Mouse (Mus musculus): Measurements from ENCODE around the gene Hivep3. TPM values are rescaled to one million over a fixed set of nuclear protein-coding genes. Genes with fewer than 3 reads are reported as not detected.

Gene Hivep3
- polyA plus RNA-seq, 1 experiment: 29.4 TPM

DNA sequence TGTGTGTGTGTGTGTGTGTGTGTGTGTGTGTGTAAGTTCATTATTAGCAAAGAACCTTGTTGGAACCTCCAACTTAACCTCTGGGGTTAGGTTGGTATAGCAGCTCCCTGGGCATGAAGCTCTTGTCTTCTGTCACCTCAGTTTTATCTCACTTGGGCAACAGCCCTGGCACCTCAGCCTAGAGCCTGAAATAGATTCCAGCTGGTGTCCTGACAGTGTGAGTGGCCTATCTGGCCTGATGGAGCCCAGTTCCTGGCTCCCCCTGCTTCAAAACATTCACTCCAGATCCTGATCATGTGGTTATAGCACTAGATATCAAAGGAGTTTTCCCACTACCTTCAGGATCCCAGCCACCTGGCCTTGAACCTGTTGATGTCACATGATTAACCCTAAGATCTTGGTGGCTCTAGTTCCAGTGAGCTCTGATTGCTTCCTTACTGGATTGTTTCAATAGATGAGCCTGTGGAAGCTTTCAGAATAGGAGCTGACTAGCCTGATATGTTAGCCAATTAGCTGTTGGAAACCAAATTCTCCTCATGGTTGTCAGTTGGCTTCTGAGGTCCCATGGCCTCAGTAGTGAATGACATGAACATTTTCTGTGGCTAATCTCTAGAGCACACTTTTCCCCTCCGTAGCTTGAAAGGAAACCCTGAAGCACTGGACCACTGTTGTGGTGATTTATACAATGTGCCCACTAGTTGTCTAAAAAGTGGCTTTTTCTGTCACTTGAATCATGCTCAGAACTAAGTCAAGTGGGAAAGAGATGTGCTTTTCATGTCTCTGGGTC, 358.6 kb downstream of the Hivep3 start:
- peak; percentile 12 for DNase-seq (ENCODE audit: low spot score)

GRCm38 (mm10) chr4:120096935-120097334, 363.4 kb downstream of the Hivep3 start:
- DNase-seq (ENCODE audit: low spot score): peak; percentile 18

- DNase-seq (ENCODE audit: low spot score): no peak
Observed at GRCm38 (mm10) chr4:120101186-120101585, 367.6 kb downstream of the Hivep3 start.

- peak; percentile 39 for DNase-seq (ENCODE audit: low spot score)
Observed at GRCm38 (mm10) chr4:120104599-120104998, 371.0 kb downstream of the Hivep3 start.

GRCm38 (mm10) chr4:120106362-120106761, 372.8 kb downstream of the Hivep3 start:
- DNase-seq (ENCODE audit: low spot score): peak; percentile 13

- DNase-seq (ENCODE audit: low spot score): peak; percentile 14
Observed at GRCm38 (mm10) chr4:120107787-120108186, 374.2 kb downstream of the Hivep3 start.

GRCm38 (mm10) chr4:120115516-120115915, 381.9 kb downstream of the Hivep3 start:
- DNase-seq (ENCODE audit: low spot score): no peak

DNA sequence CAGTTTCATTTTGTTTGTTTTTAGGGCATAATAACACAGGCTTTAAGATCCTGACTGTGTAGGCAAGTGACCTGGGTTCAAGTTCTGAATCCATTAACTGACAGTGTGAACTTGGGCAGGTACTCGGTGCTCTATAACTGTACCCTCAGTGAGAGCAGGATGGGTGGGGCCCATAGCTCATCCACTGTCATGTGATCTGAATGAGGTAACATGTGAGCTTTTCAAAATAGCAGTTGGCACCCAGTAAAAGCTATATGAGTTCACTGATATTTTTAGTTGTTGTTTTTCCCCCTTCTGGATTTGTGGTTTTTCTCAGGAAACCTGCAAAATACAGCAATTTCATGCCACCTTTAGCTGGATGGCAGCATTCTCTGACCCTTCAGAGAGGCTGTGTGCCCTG, 382.7 kb downstream of the Hivep3 start:
- DNase-seq (ENCODE audit: low spot score): no peak

GRCm38 (mm10) chr4:120120276-120120675, 386.7 kb downstream of the Hivep3 start:
- no peak for DNase-seq (ENCODE audit: low spot score)

GRCm38 (mm10) chr4:120124656-120125055, 391.1 kb downstream of the Hivep3 start:
- DNase-seq (ENCODE audit: low spot score): no peak

GRCm38 (mm10) chr4:120126047-120126446, 392.5 kb downstream of the Hivep3 start:
- DNase-seq (ENCODE audit: low spot score): no peak

- no peak for DNase-seq (ENCODE audit: low spot score)
Observed at GRCm38 (mm10) chr4:120127333-120127732, 393.7 kb downstream of the Hivep3 start.

GRCm38 (mm10) chr4:120128033-120128432, 394.4 kb downstream of the Hivep3 start:
- DNase-seq (ENCODE audit: low spot score): no peak

- DNase-seq (ENCODE audit: low spot score): no peak
Observed at GRCm38 (mm10) chr4:120129233-120129885, 395.8 kb downstream of the Hivep3 start.

DNA sequence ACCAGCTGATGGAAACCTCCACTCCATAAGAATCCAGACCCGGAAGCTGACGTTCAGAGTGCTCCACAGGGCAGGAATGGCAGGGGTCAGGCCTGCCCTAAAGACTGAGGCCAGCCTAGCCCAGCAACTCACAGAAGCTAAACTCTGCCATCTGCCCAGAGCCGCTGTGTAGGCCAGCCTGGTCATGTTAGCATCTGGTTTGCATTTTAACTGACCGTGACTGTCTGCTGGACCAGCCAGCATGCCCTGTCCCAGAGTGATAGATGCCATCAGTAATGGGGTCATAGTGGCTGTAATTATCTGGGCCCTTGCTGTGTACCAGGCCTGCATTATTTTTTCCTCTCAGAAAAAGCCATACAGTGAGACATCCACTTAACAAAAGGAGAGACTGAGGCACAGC, 397.3 kb downstream of the Hivep3 start:
- DNase-seq (ENCODE audit: low spot score): no peak

DNA sequence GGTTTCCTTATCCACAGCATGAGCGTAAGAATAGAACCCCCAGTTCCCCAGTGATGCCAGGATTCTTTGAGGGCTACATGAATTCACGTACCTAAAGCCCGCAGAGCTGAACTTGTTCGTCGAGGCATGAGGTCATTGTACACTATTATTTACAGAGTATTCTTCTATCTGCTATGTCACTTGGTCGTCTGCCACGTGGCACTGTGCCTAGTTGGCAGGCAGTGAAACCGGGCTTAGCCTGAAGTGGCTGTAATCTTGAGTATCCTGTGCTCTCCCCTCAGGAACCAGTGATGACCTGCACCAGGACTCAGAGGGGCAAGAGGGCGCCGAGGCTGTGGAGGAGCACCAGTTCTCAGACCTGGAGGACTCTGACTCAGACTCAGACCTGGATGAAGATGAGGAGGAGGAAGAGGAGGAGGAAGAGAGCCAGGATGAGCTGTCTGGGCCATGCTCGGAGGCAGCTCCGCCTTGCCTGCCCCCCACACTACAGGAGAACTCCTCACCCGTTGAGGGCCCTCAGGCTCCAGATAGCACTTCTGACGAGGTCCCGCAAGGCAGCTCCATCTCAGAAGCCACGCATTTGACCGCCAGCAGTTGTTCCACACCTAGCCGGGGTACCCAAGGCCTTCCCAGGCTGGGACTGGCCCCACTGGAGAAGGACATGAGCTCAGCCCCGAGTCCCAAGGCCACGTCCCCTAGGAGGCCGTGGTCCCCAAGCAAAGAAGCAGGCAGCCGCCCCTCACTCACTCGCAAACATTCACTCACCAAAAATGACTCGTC, 398.0 kb downstream of the Hivep3 start:
- peak; percentile 52 for DNase-seq (ENCODE audit: low spot score)

- DNase-seq (ENCODE audit: low spot score): no peak
Observed at GRCm38 (mm10) chr4:120134223-120134622, 400.6 kb downstream of the Hivep3 start.

DNA sequence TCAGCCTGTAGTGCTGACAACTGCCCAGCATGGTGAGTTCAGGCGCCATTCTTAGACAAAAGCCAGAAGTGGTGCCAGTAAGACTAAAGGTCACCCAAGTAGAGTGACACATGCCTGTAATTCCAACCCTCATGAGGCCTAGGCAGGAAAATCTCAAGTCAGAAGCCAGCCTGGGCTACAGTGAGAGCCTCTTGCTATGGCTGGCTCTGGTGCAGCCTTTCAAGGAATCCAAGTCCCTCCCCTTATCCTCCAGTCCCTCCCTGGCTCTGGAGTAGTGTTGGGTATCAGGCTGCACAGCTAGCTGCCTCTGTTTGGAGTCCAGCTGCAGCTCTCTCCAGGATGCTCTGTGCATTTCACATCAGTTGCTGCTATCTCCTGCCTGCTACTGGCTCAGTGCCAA, 408.2 kb downstream of the Hivep3 start:
- DNase-seq (ENCODE audit: low spot score): no peak

DNA sequence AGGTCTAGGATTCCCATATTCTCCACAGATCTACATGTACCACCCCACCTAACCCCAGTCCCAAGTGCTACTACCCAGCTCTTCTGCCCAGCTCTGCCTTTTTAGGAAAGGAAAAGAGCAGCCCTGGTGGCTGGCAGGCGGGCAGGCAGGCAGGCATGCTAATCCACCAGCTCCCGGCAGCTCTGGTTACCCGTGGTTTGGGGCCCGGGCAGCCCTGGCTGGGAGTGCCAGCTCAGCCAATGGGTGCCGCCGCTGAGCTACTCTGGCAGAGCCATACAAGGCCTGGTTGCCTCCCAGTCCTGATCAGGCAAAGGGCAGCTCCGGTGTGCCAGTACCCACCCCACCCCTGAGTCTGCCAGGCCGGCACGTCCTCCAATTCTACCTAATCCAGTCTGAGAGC, 409.3 kb downstream of the Hivep3 start:
- DNase-seq (ENCODE audit: low spot score): no peak

DNA sequence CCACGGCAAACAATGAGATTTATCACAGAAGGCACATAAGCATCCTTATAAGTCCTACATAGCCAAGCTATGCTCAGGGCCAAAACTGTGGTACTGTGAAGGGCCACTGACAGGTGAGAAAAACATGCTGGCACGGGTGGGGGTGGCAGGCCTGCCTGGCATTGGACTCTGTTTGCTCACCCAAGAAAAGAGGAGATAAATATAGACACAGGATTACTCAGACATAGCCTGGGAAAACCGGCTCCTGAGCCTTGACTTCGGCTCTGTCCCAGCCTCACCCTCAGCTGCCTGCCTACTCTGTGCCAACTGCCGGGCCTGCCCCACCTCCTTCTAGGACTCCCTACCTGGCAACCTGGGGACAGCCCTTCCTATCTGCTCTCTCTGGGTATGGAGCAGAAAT, 410.8 kb downstream of the Hivep3 start:
- no peak for DNase-seq (ENCODE audit: low spot score)

DNA sequence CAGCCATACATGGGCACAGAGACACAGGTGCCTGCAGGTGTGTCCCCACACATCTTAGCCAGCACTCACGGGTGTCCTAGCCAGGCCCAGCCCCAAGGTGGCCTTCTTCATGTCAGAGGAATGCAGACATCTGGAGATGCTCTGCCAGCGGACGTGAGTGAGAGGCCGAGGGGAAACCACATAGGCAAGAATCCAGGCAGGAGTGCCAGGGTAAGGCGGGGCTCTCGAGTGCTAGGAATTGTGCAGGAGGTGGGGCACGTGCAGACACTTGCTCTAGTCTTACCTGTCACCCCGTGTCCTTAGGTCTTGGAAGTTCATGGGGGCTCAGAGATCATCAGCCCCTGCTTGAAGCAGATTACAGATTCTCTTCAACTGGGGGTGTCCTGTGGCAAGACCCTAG, 412.3 kb downstream of the Hivep3 start:
- no peak for DNase-seq (ENCODE audit: low spot score)

DNA sequence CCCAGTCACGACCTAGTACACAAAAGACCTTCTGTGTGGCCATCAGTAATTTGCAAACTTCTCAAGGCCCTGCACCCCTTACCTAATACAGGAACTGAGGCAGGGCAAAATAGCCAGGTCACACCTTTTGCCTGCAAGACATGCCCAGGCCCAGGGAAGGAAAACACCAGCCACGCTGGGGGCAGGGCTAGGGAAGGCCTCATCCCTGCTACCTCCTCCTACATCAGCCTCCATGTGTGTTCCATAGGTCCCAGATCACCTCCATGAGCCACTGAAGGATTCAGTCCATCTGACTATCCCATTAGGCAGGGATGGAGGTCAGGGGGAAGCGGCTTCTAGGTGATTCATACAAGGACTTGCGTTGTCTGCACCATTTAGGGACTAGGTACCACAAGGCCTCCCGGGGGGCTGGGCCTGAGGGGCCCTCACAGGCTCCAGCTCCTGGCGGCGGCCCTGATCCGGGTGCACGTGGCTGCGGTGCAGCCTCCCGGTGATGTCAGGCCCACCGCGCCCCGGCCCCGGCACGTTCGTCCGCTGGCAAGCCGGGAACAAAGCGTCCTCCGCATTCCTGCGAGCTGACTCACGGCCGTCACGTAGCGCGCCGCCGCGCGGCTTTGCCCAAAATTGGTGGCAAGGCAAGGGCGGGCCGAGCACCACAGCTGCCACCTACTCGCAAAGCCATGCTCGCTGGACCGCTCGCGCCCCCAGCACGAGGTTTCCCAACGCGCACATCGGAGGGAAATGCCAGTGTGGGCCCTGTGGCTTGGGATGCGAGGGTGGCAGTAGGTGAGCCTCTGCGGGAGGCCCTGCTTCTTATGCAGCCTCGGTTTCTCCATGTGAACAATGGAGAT, 414.9 kb downstream of the Hivep3 start:
- DNase-seq (ENCODE audit: low spot score): peak; percentile 84

All from urinary bladder, adult 2 months (tissue).